Mouse (Mus musculus): ENCODE results near the gene Zfp385c. TPM values are rescaled to one million over a fixed set of nuclear protein-coding genes. Genes with fewer than 3 reads are reported as not detected.
A peak's percentile ranks its signal among the peaks of the same experiment; 100 is the strongest.

Gene Zfp385c
- 0.32 and 0.55 TPM in 2 replicates for polyA plus RNA-seq (2012; rRNA removed)

DNA sequence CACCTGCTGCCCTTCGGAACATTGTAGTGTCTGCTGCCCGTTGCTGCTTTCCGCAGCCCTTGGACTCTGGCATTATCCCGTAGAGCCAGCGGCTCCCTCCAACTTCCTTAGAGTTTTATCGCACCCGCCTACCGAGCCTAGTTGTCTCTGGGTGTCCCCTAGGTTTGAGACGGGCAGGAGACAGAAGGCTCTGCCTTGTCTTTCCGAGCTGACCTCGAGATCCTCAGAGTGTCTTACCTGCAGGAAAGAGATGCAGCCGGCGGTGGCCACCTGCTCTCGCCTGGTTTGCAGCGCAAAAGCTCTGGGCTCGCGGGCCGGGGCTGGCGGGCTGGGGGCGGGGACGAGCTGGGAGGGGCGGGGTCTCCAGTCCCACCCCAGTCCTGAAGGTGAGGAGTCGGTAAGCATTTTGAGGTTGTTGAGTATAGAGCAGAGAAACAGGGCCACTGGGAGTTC is at the start of gene Zfp385c:
Gene Zfp385c, minus strand, starts transcription at position 292 of the 453 bp plus-strand sequence.
- Histone ChIP-seq H3K4me3 (ENCODE audit: control insufficient read depth, insufficient read depth, low read length) (peak within 1 kb of the TSS; percentile 32), H3K4me1 (replicated peaks; ENCODE audit: control insufficient read depth, insufficient read depth, low read length) (peaks cover 13% of the 10 kb centered on the region), H3K27ac (ENCODE audit: control insufficient read depth, insufficient read depth, low read length) (no peak within 1 kb of the TSS), H3K27me3 (ENCODE audit: control insufficient read depth, insufficient read depth, low read length) (no peaks in the 10 kb centered on the region), H3K36me3 (ENCODE audit: control insufficient read depth, insufficient read depth, low read length) (no peaks in the 10 kb centered on the region)
- 2% methylated on average over 23 of the region's 23 CpGs for WGBS
- DNase-seq, result peak; percentile 38
- no peak for TF ChIP-seq POLR2A (IDR thresholded peaks at IDR 0.05; ENCODE audit: control insufficient read depth, extremely low read depth, insufficient read depth, low read length, poor library complexity)
- TF ChIP-seq CTCF (IDR thresholded peaks at IDR 0.05; ENCODE audit: borderline replicate concordance, control insufficient read depth, extremely low read depth, insufficient read depth, low read length, poor library complexity), result no peak

DNA sequence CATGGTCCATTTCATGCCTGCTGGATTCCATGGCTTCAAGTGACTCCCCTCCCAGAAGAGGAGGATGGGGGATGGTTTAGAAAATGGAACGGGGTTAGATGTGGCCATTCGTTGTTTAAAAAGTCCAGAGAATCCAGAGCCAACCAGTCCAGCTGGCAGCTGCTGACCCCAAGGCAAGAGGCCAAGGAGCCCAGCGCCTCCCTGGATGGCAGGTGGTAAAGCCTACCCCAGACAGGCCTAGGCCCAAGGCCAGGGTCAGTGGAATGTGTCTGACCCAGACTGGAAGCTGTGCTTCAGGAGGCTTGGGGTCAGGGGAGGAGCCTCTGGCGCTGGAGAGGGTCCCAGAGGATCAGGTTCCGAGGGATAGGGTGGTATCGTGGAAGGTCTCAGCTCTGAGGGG is 49.1 kb upstream of the Zfp385c start:
- no peaks in the 10 kb centered on the region for H3K36me3 ChIP-seq (ENCODE audit: control insufficient read depth, insufficient read depth, low read length)
- no peaks in the 10 kb centered on the region for H3K27me3 ChIP-seq (ENCODE audit: control insufficient read depth, insufficient read depth, low read length)
- peaks cover 8% of the 10 kb centered on the region for H3K4me1 ChIP-seq (replicated peaks; ENCODE audit: control insufficient read depth, insufficient read depth, low read length)
- DNase-seq, result no peak
- no peak overlapping the region for H3K4me3 ChIP-seq (ENCODE audit: control insufficient read depth, insufficient read depth, low read length)
- TF ChIP-seq POLR2A (IDR thresholded peaks at IDR 0.05; ENCODE audit: control insufficient read depth, extremely low read depth, insufficient read depth, low read length, poor library complexity) (no peak), CTCF (IDR thresholded peaks at IDR 0.05; ENCODE audit: borderline replicate concordance, control insufficient read depth, extremely low read depth, insufficient read depth, low read length, poor library complexity) (no peak)
- WGBS, result 96% methylated on average over 6 of the region's 6 CpGs
- no peak overlapping the region for H3K27ac ChIP-seq (ENCODE audit: control insufficient read depth, insufficient read depth, low read length)

GRCm38 (mm10) chr11:100738749-100739148 is 46.5 kb upstream of the Zfp385c start:
- DNase-seq, result no peak
- Histone ChIP-seq H3K27me3 (ENCODE audit: control insufficient read depth, insufficient read depth, low read length) (no peaks in the 10 kb centered on the region), H3K36me3 (ENCODE audit: control insufficient read depth, insufficient read depth, low read length) (no peaks in the 10 kb centered on the region), H3K4me3 (ENCODE audit: control insufficient read depth, insufficient read depth, low read length) (no peak overlapping the region), H3K4me1 (replicated peaks; ENCODE audit: control insufficient read depth, insufficient read depth, low read length) (peaks cover 18% of the 10 kb centered on the region), H3K27ac (ENCODE audit: control insufficient read depth, insufficient read depth, low read length) (no peak overlapping the region)
- WGBS, result 26% methylated on average over 5 of the region's 5 CpGs
- no peak for TF ChIP-seq CTCF (IDR thresholded peaks at IDR 0.05; ENCODE audit: borderline replicate concordance, control insufficient read depth, extremely low read depth, insufficient read depth, low read length, poor library complexity)

- no peaks in the 10 kb centered on the region for H3K27me3 ChIP-seq (ENCODE audit: control insufficient read depth, insufficient read depth, low read length)
- WGBS, result under 1% methylated on average over 39 of the region's 39 CpGs
- peaks cover 1% of the 10 kb centered on the region; the same call in 1 of the 2 replicates for H3K36me3 ChIP-seq (ENCODE audit: control insufficient read depth, insufficient read depth, low read length)
- peak within 1 kb of the TSS; percentile 90 for H3K4me3 ChIP-seq (ENCODE audit: control insufficient read depth, insufficient read depth, low read length)
- DNase-seq, result peak; percentile 98
- peaks cover 18% of the 10 kb centered on the region for H3K4me1 ChIP-seq (replicated peaks; ENCODE audit: control insufficient read depth, insufficient read depth, low read length)
- peak within 1 kb of the TSS; percentile 48 for H3K27ac ChIP-seq (ENCODE audit: control insufficient read depth, insufficient read depth, low read length)
- peak; percentile 77 for TF ChIP-seq POLR2A (IDR thresholded peaks at IDR 0.05; ENCODE audit: control insufficient read depth, extremely low read depth, insufficient read depth, low read length, poor library complexity)
- TF ChIP-seq CTCF (IDR thresholded peaks at IDR 0.05; ENCODE audit: borderline replicate concordance, control insufficient read depth, extremely low read depth, insufficient read depth, low read length, poor library complexity), result no peak; the same call in 1 of the 2 replicates
These were observed 45.9 kb upstream of the Zfp385c start, which contains the start of gene Rab5c for GRCm38 (mm10) chr11:100738066-100738604. TSS of gene Rab5c (minus strand) at chr11:100738215.

DNA sequence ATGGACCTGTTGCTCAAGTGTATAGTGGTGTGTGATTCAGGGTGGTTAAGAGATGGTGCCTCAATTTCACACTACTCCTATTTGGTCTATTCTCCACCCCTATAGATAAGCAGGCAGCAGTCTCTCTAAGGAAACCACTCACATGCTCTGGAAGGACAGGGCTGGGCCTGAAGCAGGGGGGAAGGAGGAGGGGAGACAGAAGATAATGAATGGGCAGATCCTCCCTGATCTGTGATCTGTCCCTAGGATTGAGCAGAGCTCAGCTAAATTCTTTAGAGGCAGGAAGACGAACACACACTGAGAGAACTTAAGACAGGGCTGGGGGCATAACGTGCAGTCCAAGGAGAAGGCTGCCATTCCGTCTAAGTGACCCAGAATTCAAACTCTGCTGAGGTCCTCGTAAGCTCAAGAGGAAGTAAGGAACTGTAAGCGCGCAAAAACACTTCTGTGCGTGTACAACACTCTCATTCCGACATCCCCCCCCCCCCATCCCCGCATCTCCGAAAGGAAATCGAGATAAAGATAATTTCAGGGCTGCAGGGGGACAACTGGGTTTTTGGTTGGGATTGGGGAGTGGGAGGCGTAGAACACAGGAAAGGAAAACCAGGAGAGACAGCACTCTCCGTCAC is 45.0 kb upstream of the Zfp385c start:
- TF ChIP-seq POLR2A (IDR thresholded peaks at IDR 0.05; ENCODE audit: control insufficient read depth, extremely low read depth, insufficient read depth, low read length, poor library complexity), result no peak
- no peak for TF ChIP-seq CTCF (IDR thresholded peaks at IDR 0.05; ENCODE audit: borderline replicate concordance, control insufficient read depth, extremely low read depth, insufficient read depth, low read length, poor library complexity)
- peak overlapping the region; percentile 48 for H3K27ac ChIP-seq (ENCODE audit: control insufficient read depth, insufficient read depth, low read length)
- WGBS, result 1% methylated on average over 13 of the region's 13 CpGs
- H3K36me3 ChIP-seq (ENCODE audit: control insufficient read depth, insufficient read depth, low read length), result peaks cover 5% of the 10 kb centered on the region; the same call in 1 of the 2 replicates
- DNase-seq, result no peak
- H3K4me3 ChIP-seq (ENCODE audit: control insufficient read depth, insufficient read depth, low read length), result peak overlapping the region; percentile 90
- peaks cover 18% of the 10 kb centered on the region for H3K4me1 ChIP-seq (replicated peaks; ENCODE audit: control insufficient read depth, insufficient read depth, low read length)
- no peaks in the 10 kb centered on the region for H3K27me3 ChIP-seq (ENCODE audit: control insufficient read depth, insufficient read depth, low read length)

DNA sequence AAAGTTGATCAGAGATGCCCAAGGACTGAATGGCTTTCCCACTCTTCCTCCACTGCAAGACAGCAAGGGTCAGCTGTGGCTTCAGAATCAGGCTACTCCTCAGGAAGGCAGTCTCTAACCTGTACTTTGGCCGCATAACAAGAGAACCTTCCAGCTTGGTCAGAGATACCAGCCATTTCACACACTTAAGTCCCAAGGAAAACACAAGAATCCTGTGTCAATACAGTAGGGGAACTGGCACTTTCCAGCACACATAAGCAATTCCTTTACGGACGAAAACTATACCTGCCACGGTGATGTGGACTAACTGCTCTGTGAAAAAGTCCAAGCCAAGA is 44.5 kb upstream of the Zfp385c start:
- Histone ChIP-seq H3K4me3 (ENCODE audit: control insufficient read depth, insufficient read depth, low read length) (no peak overlapping the region), H3K36me3 (ENCODE audit: control insufficient read depth, insufficient read depth, low read length) (peaks cover 5% of the 10 kb centered on the region; the same call in 1 of the 2 replicates), H3K4me1 (replicated peaks; ENCODE audit: control insufficient read depth, insufficient read depth, low read length) (peaks cover 18% of the 10 kb centered on the region), H3K27ac (ENCODE audit: control insufficient read depth, insufficient read depth, low read length) (0 out of 2 replicates have a peak overlapping the region, but pooled peaks have one; percentile 32), H3K27me3 (ENCODE audit: control insufficient read depth, insufficient read depth, low read length) (no peaks in the 10 kb centered on the region)
- TF ChIP-seq POLR2A (IDR thresholded peaks at IDR 0.05; ENCODE audit: control insufficient read depth, extremely low read depth, insufficient read depth, low read length, poor library complexity), result no peak
- no peak for TF ChIP-seq CTCF (IDR thresholded peaks at IDR 0.05; ENCODE audit: borderline replicate concordance, control insufficient read depth, extremely low read depth, insufficient read depth, low read length, poor library complexity)
- no peak for DNase-seq
- WGBS, result 47% methylated on average over 4 of the region's 4 CpGs
